Mouse (Mus musculus) embryonic facial prominence, embryonic 15.5 days (tissue): ENCODE results near the gene Heatr9. TPM values are rescaled to one million over a fixed set of nuclear protein-coding genes. Genes with fewer than 3 reads are reported as not detected.
A peak's percentile ranks its signal among the peaks of the same experiment; 100 is the strongest.
"Not testable (repeated sequence)": the region's sequence is repeated elsewhere in the genome, so short reads cannot be mapped to it uniquely, and the experiment has no call there.

Source experiments
- ATAC-seq: fragments of 200-750 bp; cut with Nextera tagmentation; 2 replicates; pipeline ENCODE4 v1.8.0; 2017; ENCODE audit warnings: low read depth, moderate TSS enrichment; ENCODE audit not compliant: insufficient number of reproducible peaks, low FRiP score, low TSS enrichment
- H3K27ac ChIP-seq: fragments of 300-500 bp; sonication (generic); replicated peaks from 2 replicates; pipeline ENCODE4 v1.5.1; 2015; ENCODE audit warnings: mild to moderate bottlenecking, inconsistent platforms
- H3K27me3 ChIP-seq: fragments of 300-500 bp; sonication (generic); 2 replicates; pipeline ENCODE4 v1.6.1; 2015; ENCODE audit warnings: inconsistent platforms
- H3K36me3 ChIP-seq: fragments of 300-500 bp; sonication (generic); 2 replicates; pipeline ENCODE4 v1.6.1; 2015; ENCODE audit warnings: mild to moderate bottlenecking, inconsistent platforms
- H3K4me1 ChIP-seq: fragments of 300-500 bp; sonication (generic); 2 replicates; pipeline ENCODE4 v1.6.1; 2015; ENCODE audit warnings: inconsistent platforms
- H3K4me2 ChIP-seq: fragments of 300-500 bp; sonication (generic); replicated peaks from 2 replicates; pipeline ENCODE4 v1.6.1; 2015; ENCODE audit warnings: mild to moderate bottlenecking, inconsistent platforms
- H3K4me3 ChIP-seq: fragments of 300-500 bp; sonication (generic); replicated peaks from 2 replicates; pipeline ENCODE4 v1.5.1; 2015; ENCODE audit warnings: mild to moderate bottlenecking, inconsistent platforms
- H3K9ac ChIP-seq: fragments of 300-500 bp; sonication (generic); 2 replicates; pipeline ENCODE4 v1.6.1; 2015; ENCODE audit warnings: inconsistent platforms
- H3K9me3 ChIP-seq: fragments of 300-500 bp; sonication (generic); replicated peaks from 2 replicates; pipeline ENCODE4 v1.6.1; 2016; ENCODE audit warnings: inconsistent platforms
- WGBS: fragments of 180-500 bp; shearing (Covaris S2); methylation state at CpG from one replicate; pipeline ENCODE4 v1.1.7; 2015; 5-methylcytosine and 5-hydroxymethylcytosine counted together
- polyA plus RNA-seq: library from polyadenylated mRNA; unstranded; fragments of >200 nt; fragmentation: Nextera tagmentation; extraction: Ambion mirVana; gene quantifications from 2 replicates; pipeline ENCODE4 v1.2.1, GENCODE M21; 2015

Heatr9 gene
- polyA plus RNA-seq, 1 experiment from 2014 or later: not detected

DNA sequence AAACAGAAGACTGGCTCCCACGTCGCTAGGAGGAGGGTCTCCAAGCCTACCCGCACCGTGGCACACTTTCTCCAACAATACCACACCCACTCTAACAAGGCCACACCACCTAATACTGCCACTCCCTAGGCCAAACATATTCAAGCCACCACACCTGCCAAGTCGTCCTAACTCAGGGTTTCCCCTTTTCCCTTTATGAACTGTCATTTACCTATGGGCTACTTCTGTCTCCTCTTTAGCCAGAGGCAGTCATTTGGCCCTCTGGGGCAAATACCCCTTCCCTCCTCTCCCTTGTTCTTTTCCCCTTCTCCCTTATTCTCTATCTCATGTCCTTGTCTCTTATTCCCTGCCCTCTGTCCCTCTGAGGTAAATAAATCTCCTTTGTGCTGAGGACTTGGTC lies 29.7 kb upstream of the Heatr9 start:
- no peak for ATAC-seq
- Histone ChIP-seq H3K9ac (no peak overlapping the region), H3K4me2 (no peak overlapping the region), H3K27me3 (no peaks in the 10 kb centered on the region), H3K27ac (no peak overlapping the region), H3K4me1 (no peaks in the 10 kb centered on the region), H3K9me3 (no peaks in the 10 kb centered on the region), H3K4me3 (no peak overlapping the region), H3K36me3 (no peaks in the 10 kb centered on the region)
- WGBS: 81% methylated on average over 5 of the region's 5 CpGs

DNA sequence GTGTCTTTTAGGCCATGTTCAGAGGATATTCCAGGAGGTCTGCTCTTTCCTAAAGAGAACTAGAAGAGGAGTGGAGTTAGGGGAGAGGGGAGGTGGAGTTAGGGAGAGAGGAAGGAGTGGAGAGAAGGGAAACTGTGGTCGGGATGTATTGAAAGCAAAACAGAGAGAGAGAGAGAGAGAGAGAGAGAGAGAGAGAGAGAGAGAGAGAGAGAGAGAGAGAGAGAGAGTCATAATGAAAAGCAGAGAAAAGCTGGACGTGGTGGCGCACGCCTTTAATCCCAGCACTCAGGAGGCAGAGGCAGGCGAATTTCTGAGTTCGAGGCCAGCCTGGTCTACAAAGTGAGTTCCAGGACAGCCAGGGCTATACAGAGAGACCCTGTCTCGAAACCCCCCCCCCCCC lies 29.1 kb upstream of the Heatr9 start:
- not testable (repeated sequence) for ATAC-seq, H3K27ac ChIP-seq

DNA sequence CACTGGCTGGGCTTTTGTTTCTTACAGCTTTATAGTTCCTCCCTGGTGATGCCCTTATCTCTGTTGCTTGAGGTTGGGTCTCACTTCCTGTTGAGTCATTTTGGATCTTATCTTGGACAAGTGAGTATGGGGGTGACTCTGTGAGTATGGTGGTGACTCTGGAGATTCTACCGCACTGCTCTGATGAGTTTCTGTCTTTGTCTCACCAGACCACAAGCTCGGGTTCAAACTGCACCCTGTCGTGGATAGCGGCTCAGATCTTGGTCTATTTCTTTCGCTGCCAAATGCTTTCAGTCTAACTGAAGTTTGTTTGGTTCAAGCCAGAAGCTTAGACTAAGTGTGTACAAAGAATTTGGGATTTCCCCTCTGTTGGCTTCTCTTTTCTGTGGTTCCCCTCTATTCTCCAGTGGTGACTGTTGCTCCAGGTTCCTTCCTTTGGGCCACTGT lies 28.2 kb upstream of the Heatr9 start:
- 86% methylated on average over 5 of the region's 5 CpGs for WGBS
- no peak for ATAC-seq
- Histone ChIP-seq H3K36me3 (no peaks in the 10 kb centered on the region), H3K9me3 (no peaks in the 10 kb centered on the region), H3K4me1 (no peaks in the 10 kb centered on the region), H3K27ac (no peak overlapping the region), H3K27me3 (no peaks in the 10 kb centered on the region), H3K4me3 (no peak overlapping the region), H3K4me2 (no peak overlapping the region), H3K9ac (no peak overlapping the region)

More for the DNA sequence above, 29.1 kb upstream of the Heatr9 start:
- WGBS: 82% methylated on average over 7 of the region's 7 CpGs
- not testable (repeated sequence) for H3K4me3 ChIP-seq, H3K27me3 ChIP-seq, H3K9me3 ChIP-seq, H3K36me3 ChIP-seq, H3K9ac ChIP-seq, H3K4me1 ChIP-seq, H3K4me2 ChIP-seq

DNA sequence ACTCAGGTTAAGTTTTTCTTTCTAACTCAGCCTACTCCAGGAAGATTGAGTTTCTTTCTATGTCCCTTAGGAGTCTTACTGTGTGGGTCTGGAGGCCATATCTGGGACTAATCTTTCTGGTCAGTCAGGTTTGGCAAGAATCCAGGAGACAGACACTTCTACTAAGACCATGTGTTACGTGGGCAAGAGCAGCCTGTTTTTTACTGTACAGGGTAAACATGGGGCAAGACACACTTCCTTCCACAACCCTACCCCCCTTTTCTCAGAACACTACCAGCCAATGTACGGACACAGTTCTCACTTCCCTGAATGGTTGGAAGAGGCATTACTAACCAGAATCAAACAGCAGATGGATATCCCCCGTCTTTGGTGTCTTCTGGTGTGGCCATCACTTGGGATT lies 22.2 kb upstream of the Heatr9 start:
- no peak for ATAC-seq
- no peak overlapping the region for H3K4me2 ChIP-seq
- no peaks in the 10 kb centered on the region for H3K9me3 ChIP-seq
- no peak overlapping the region for H3K4me3 ChIP-seq
- no peaks in the 10 kb centered on the region for H3K36me3 ChIP-seq
- no peak overlapping the region for H3K27ac ChIP-seq
- WGBS: 51% methylated on average over 3 of the region's 3 CpGs
- H3K4me1 ChIP-seq: no peaks in the 10 kb centered on the region
- no peaks in the 10 kb centered on the region for H3K27me3 ChIP-seq
- H3K9ac ChIP-seq: no peak overlapping the region

DNA sequence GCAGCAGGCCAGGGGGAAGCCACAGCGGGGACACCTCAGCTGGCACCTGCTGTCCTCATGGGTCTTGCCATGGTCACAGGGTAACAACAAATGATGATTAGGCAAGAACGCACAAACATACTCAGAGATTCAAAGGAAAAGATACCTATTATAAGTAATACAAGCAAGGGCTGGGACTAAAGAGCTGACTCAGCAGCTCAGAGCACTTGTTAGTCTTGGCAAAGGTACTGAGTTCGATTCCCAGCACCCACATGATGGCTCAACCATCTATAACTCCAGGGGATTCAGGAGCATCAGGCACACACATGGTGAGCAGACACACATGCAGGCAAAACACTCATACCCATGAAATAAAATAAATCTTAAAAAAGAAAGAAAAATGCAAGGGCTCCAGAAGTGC lies 19.4 kb upstream of the Heatr9 start:
- ATAC-seq: no peak
- no peaks in the 10 kb centered on the region for H3K36me3 ChIP-seq
- no peaks in the 10 kb centered on the region for H3K27me3 ChIP-seq
- no peak overlapping the region for H3K4me2 ChIP-seq
- no peaks in the 10 kb centered on the region for H3K9me3 ChIP-seq
- no peak overlapping the region for H3K27ac ChIP-seq
- H3K4me1 ChIP-seq: no peaks in the 10 kb centered on the region
- no peak overlapping the region for H3K9ac ChIP-seq
- H3K4me3 ChIP-seq: no peak overlapping the region
- 88% methylated on average over 3 of the region's 3 CpGs for WGBS

DNA sequence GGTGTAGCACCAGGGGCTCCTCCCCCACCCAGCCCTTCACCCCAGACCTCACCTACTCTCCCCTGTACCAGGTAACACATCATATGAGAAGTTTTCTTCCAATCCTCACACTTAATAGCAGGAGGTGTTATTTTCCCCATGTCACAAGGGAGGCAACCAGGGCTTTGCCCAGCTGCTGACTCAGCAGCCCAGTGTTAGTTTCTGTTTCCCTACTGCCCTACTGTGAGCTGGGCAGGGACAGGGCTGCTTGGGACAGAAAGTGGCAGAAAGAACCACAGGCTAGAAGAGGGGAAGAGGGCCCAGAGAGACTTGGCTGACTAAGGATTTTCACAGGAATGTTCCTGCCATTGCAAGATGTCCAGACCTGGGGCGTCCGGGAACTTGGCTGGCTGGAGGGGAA lies 19.0 kb upstream of the Heatr9 start:
- H3K36me3 ChIP-seq: no peaks in the 10 kb centered on the region
- 68% methylated on average over 2 of the region's 2 CpGs for WGBS
- H3K4me1 ChIP-seq: no peaks in the 10 kb centered on the region
- no peak overlapping the region for H3K27ac ChIP-seq
- no peak overlapping the region for H3K4me3 ChIP-seq
- no peaks in the 10 kb centered on the region for H3K9me3 ChIP-seq
- H3K4me2 ChIP-seq: no peak overlapping the region
- no peak overlapping the region for H3K9ac ChIP-seq
- no peaks in the 10 kb centered on the region for H3K27me3 ChIP-seq
- ATAC-seq: no peak

DNA sequence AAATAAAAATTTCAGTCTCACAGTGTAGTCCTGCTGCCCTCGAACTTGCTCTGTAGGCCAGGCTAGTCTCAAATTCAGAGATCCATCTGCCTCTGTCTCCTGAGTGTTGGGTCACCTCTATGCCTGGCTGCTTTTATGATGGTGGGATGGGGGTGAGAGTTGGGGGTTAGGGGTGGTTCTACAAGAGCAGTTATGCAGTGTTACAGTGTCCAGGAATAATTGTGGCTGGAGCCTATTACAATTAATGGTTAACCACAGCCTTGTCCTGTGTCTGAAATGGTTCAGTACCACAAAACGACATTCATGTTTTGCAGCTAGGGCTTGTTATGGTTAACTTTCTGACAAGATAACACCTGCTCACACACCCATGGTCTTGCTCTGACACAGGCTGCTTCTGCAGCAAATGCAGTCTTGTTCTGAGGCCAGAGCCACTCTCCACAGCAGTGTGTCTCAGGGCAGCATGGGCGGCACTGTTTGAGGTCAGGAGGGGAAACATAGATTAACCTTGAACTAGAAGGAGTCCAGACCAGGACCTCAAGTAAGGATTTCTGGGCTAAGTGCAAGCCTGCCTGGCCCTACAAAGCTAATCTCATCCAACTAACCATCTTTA lies 16.8 kb upstream of the Heatr9 start:
- H3K9me3 ChIP-seq: no peaks in the 10 kb centered on the region
- H3K36me3 ChIP-seq: no peaks in the 10 kb centered on the region
- no peak overlapping the region for H3K4me3 ChIP-seq
- no peak overlapping the region for H3K4me2 ChIP-seq
- peaks cover 13% of the 10 kb centered on the region for H3K4me1 ChIP-seq
- no peaks in the 10 kb centered on the region for H3K27me3 ChIP-seq
- 68% methylated on average over 3 of the region's 3 CpGs for WGBS
- H3K9ac ChIP-seq: no peak overlapping the region
- H3K27ac ChIP-seq: no peak overlapping the region
- ATAC-seq: no peak

DNA sequence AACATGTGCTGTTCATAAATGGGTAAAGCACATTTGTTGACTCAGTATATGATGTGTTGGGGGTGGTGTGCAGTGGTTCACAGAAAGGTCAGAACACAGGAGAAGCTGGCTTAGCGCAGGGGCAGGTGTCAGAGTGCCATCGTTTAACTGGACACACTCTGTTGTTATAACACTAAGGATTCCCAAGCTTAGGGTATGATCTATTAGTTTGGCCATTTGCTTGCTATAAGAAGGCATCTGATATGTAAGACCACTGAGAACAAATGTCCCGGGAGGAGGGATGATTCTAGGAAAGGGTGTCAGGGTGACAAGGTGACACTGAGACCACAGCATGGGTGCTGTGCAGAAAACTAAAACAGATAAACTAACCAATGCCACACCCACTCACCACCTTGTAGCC lies 14.9 kb upstream of the Heatr9 start:
- no peak overlapping the region for H3K4me3 ChIP-seq
- H3K9me3 ChIP-seq: no peaks in the 10 kb centered on the region
- ATAC-seq: no peak
- peaks cover 13% of the 10 kb centered on the region for H3K4me1 ChIP-seq
- H3K36me3 ChIP-seq: no peaks in the 10 kb centered on the region
- H3K9ac ChIP-seq: no peak overlapping the region
- 83% methylated on average over 3 of the region's 3 CpGs for WGBS
- no peak overlapping the region for H3K27ac ChIP-seq
- no peaks in the 10 kb centered on the region for H3K27me3 ChIP-seq
- no peak overlapping the region for H3K4me2 ChIP-seq

DNA sequence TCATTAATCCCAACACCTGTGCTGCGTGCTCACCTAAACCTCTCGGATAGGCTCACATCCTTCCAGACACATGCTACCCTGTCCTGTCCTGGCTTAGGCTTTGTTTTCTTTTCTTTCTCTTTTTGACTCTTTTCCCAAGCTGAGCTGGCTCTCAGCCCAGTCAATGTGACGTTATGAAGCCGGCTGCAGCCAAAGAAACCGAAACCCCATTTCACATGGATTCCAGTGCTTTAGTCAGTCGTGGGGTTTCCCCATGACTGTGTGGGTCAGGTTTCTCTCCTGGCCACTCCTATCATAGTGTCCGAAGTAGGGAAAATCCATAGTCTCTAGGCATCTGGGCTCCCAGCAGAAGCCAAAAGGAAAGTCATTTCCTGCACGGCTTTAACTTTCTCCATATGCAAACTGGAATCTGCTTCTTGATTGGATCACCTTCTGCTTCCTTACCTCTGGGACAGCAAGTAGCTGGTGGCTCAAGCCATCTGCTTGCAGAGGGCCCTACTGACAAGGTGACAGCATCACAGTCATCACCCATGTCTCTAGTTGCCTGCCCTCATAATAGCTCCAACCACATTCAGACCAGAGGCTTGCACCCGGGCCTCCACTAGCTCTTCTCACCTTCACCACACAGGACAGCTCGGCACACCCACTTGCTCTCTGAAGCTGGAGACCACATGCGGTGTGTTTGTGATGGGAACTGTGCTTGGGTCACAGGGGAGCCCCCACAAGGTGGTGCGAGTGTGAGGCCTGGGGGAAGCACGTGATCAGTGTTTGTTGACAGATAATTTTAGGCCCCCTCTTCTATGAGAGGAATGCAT lies 12.8 kb upstream of the Heatr9 start:
- Histone ChIP-seq H3K36me3 (no peaks in the 10 kb centered on the region), H3K9ac (no peak overlapping the region), H3K4me1 (peaks cover 13% of the 10 kb centered on the region), H3K27ac (peak overlapping the region; percentile 58; the same call in 1 of the 2 replicates), H3K9me3 (no peaks in the 10 kb centered on the region), H3K4me3 (peak overlapping the region; percentile 16), H3K27me3 (no peaks in the 10 kb centered on the region), H3K4me2 (peak overlapping the region; percentile 34)
- 28% methylated on average over 13 of the region's 13 CpGs for WGBS
- ATAC-seq: peak; percentile 83

DNA sequence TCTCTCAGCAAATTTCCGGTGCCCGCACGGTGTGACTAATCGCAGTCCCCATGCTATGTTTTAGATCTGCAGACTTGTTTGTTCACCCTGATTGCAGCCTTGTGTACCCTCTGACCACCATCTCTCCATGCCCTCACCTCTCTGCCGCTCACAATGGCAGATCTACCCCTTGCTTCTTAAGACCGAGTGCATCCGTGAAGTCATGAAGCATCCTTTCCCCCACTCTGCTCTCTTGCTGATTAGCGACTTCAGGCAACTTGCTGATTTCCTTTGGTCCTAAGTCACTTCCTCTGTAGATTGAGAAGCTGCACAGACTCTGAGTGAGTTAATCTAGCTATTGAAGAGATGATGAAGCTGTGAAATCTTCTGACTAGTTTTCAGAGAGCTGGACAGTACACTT lies 12.2 kb upstream of the Heatr9 start:
- Histone ChIP-seq H3K9ac (no peak overlapping the region), H3K27ac (peak overlapping the region; percentile 58; the same call in 1 of the 2 replicates), H3K27me3 (no peaks in the 10 kb centered on the region), H3K4me2 (peak overlapping the region; percentile 34), H3K9me3 (no peaks in the 10 kb centered on the region), H3K4me3 (peak overlapping the region; percentile 16; the same call in 1 of the 2 replicates), H3K4me1 (peaks cover 13% of the 10 kb centered on the region), H3K36me3 (no peaks in the 10 kb centered on the region)
- 59% methylated on average over 8 of the region's 8 CpGs for WGBS
- ATAC-seq: no peak

DNA sequence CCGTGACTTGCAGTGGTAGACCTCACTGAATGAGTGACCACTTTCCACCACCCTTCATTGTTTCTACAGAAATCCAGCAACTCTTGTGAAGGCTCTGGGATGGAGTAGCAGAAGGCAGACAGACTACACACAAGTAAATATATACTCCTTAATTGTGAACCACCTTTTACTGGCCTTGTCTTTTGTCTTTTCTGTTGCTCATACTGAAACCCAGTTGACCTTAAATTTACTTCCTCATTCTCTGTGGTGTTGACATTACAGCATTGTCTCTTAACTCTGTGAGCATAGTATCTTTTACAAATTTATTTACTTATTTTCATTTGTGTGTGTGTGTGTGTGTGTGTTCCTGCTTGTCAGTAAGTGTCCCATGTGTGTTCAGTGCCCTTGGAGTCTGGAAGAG lies 11.2 kb upstream of the Heatr9 start:
- no peak overlapping the region for H3K9ac ChIP-seq
- H3K36me3 ChIP-seq: no peaks in the 10 kb centered on the region
- no peak overlapping the region for H3K4me2 ChIP-seq
- no peaks in the 10 kb centered on the region for H3K27me3 ChIP-seq
- H3K4me1 ChIP-seq: peaks cover 13% of the 10 kb centered on the region
- no peak for ATAC-seq
- H3K27ac ChIP-seq: no peak overlapping the region
- 90% methylated on average over 1 of the region's 1 CpGs for WGBS
- no peak overlapping the region for H3K4me3 ChIP-seq
- no peaks in the 10 kb centered on the region for H3K9me3 ChIP-seq

DNA sequence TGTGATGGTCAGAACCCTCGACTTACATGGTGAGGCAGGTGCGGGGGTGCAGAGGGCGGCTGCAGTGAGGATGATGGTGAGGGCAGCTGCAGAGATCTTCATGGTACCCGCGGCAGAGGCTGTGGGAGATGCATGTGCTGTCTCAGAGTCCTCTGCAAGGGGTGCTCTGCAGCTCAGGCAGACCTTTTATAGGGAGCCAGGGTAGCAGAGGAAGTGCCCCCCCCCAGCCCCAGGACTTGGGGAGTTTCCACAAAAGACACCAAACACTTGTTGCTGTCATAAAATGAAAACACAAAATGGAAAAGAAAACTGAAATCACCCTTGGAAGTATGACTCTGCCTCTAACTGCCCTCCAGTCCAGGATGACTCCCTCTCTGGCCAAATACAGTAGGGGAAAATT lies 8.4 kb upstream of the Heatr9 start, which contains the start of gene Ccl5:
Ccl5 (minus strand) TSS at position 159 of the 400 bp plus-strand sequence.
- no peak within 1 kb of the TSS for H3K9ac ChIP-seq
- H3K9me3 ChIP-seq: no peaks in the 10 kb centered on the region
- peaks cover 13% of the 10 kb centered on the region for H3K4me1 ChIP-seq
- no peak within 1 kb of the TSS for H3K27ac ChIP-seq
- H3K4me3 ChIP-seq: no peak within 1 kb of the TSS
- no peak within 1 kb of the TSS for H3K4me2 ChIP-seq
- H3K36me3 ChIP-seq: no peaks in the 10 kb centered on the region
- ATAC-seq: no peak
- WGBS: 86% methylated on average over 5 of the region's 5 CpGs
- no peaks in the 10 kb centered on the region for H3K27me3 ChIP-seq
